Mouse (Mus musculus) intestine, embryonic 14.5 days (tissue): Measurements from ENCODE around the gene Lipm. TPM values are rescaled to one million over a fixed set of nuclear protein-coding genes. Genes with fewer than 3 reads are reported as not detected.

Experiments used
- ATAC-seq: fragments of 200-750 bp; cut with Nextera tagmentation; replicated peaks from 2 replicates; pipeline ENCODE4 v1.8.0; 2017; ENCODE audit warnings: low read depth, moderate number of reproducible peaks, moderate TSS enrichment, moderate library complexity; ENCODE audit not compliant: low FRiP score, low TSS enrichment
- DNase-seq: peaks from one replicate; pipeline ENCODE4 v3.0.0-alpha.2; 2018; ENCODE audit warnings: low spot score
- H3K27ac ChIP-seq: fragments of 300-500 bp; sonication (generic); 2 replicates; pipeline ENCODE4 v1.5.1; 2014; ENCODE audit warnings: low read depth, mild to moderate bottlenecking, control low read depth
- H3K27me3 ChIP-seq: fragments of 300-500 bp; sonication (generic); replicated peaks from 2 replicates; pipeline ENCODE4 v1.6.1; 2014; ENCODE audit warnings: low read length, control low read depth; ENCODE audit not compliant: control insufficient read depth, insufficient read depth
- H3K36me3 ChIP-seq: fragments of 300-500 bp; sonication (generic); 2 replicates; pipeline ENCODE4 v1.6.1; 2014; ENCODE audit warnings: low read length, control low read depth; ENCODE audit not compliant: control insufficient read depth, insufficient read depth
- H3K4me1 ChIP-seq: fragments of 300-500 bp; sonication (generic); replicated peaks from 2 replicates; pipeline ENCODE4 v1.6.1; 2014; ENCODE audit warnings: low read length, control low read depth, mixed read lengths; ENCODE audit not compliant: control insufficient read depth, insufficient read depth
- H3K4me2 ChIP-seq: fragments of 300-500 bp; sonication (generic); 2 replicates; pipeline ENCODE4 v1.6.1; 2014; ENCODE audit warnings: low read length
- H3K4me3 ChIP-seq: fragments of 300-500 bp; sonication (generic); 2 replicates; pipeline ENCODE4 v1.5.1; 2014; ENCODE audit warnings: low read depth, low read length, control low read depth, mixed read lengths
- H3K9ac ChIP-seq: fragments of 300-500 bp; sonication (generic); 2 replicates; pipeline ENCODE4 v1.6.1; 2014; ENCODE audit warnings: mild to moderate bottlenecking, low read length
- H3K9me3 ChIP-seq: fragments of 300-500 bp; sonication (generic); 2 replicates; pipeline ENCODE4 v1.6.1; 2016; ENCODE audit warnings: low read length, control low read depth; ENCODE audit not compliant: control insufficient read depth
- WGBS: fragments of 180-500 bp; shearing (Covaris S2); extraction: QIAGEN DNeasy Blood & Tissue Kit; methylation state at CpG from one replicate; pipeline ENCODE4 v1.1.7; 2014; 5-methylcytosine and 5-hydroxymethylcytosine counted together
- polyA plus RNA-seq: library from polyadenylated mRNA; unstranded; fragments of >200 nt; fragmentation: Nextera tagmentation; extraction: Ambion mirVana; gene quantifications from 2 replicates; pipeline ENCODE4 v1.2.1, GENCODE M21; 2014

Lipm gene
- polyA plus RNA-seq, 1 experiment from 2014 or later, result not detected

- ATAC-seq, result no peak
- Histone ChIP-seq H3K4me1 (no peaks in the 10 kb centered on the region), H3K4me2 (no peak overlapping the region), H3K36me3 (no peaks in the 10 kb centered on the region), H3K9ac (no peak overlapping the region), H3K27me3 (no peaks in the 10 kb centered on the region), H3K9me3 (no peaks in the 10 kb centered on the region), H3K27ac (no peak overlapping the region), H3K4me3 (no peak overlapping the region)
- DNase-seq, result no peak
- WGBS, result 74% methylated on average over 4 of the region's 4 CpGs
Measured at GRCm38 (mm10) chr19:34148421-34148820, 47.7 kb downstream of the Lipm start.

GRCm38 (mm10) chr19:34151909-34152308 is 51.2 kb downstream of the Lipm start:
- DNase-seq, result peak; percentile 50
- no peaks in the 10 kb centered on the region for H3K9me3 ChIP-seq
- no peaks in the 10 kb centered on the region for H3K4me1 ChIP-seq
- no peaks in the 10 kb centered on the region for H3K36me3 ChIP-seq
- no peak overlapping the region for H3K4me2 ChIP-seq
- H3K4me3 ChIP-seq, result no peak overlapping the region
- H3K27ac ChIP-seq, result no peak overlapping the region
- ATAC-seq, result no peak
- H3K9ac ChIP-seq, result no peak overlapping the region
- WGBS, result 88% methylated on average over 1 of the region's 1 CpGs
- H3K27me3 ChIP-seq, result no peaks in the 10 kb centered on the region

- 78% methylated on average over 6 of the region's 6 CpGs for WGBS
- Histone ChIP-seq H3K36me3 (no peaks in the 10 kb centered on the region), H3K9me3 (no peaks in the 10 kb centered on the region), H3K4me3 (no peak overlapping the region), H3K27ac (no peak overlapping the region), H3K9ac (no peak overlapping the region), H3K27me3 (no peaks in the 10 kb centered on the region), H3K4me2 (no peak overlapping the region), H3K4me1 (no peaks in the 10 kb centered on the region)
- DNase-seq (no peak), ATAC-seq (no peak)
Measured at GRCm38 (mm10) chr19:34153263-34154144, 52.8 kb downstream of the Lipm start.

GRCm38 (mm10) chr19:34162693-34163092 is 62.0 kb downstream of the Lipm start:
- H3K27me3 ChIP-seq, result no peaks in the 10 kb centered on the region
- DNase-seq (no peak), ATAC-seq (no peak)
- H3K27ac ChIP-seq, result no peak overlapping the region
- H3K4me1 ChIP-seq, result no peaks in the 10 kb centered on the region
- H3K4me2 ChIP-seq, result no peak overlapping the region
- no peak overlapping the region for H3K4me3 ChIP-seq
- H3K36me3 ChIP-seq, result no peaks in the 10 kb centered on the region
- 81% methylated on average over 5 of the region's 5 CpGs for WGBS
- no peaks in the 10 kb centered on the region for H3K9me3 ChIP-seq
- H3K9ac ChIP-seq, result no peak overlapping the region

GRCm38 (mm10) chr19:34165891-34166290 is 65.2 kb downstream of the Lipm start, which contains the start of gene Ankrd22:
Ankrd22 (minus strand) TSS chr19:34166053.
- Histone ChIP-seq H3K4me3 (no peak within 1 kb of the TSS), H3K27ac (no peak within 1 kb of the TSS), H3K9ac (no peak within 1 kb of the TSS), H3K36me3 (no peaks in the 10 kb centered on the region), H3K4me2 (no peak within 1 kb of the TSS), H3K4me1 (no peaks in the 10 kb centered on the region), H3K27me3 (no peaks in the 10 kb centered on the region), H3K9me3 (no peaks in the 10 kb centered on the region)
- peak; percentile 59 for DNase-seq
- ATAC-seq, result peak; percentile 88
- WGBS, result 63% methylated on average over 5 of the region's 5 CpGs

GRCm38 (mm10) chr19:34166386-34166785 is 65.7 kb downstream of the Lipm start:
- ATAC-seq, result no peak
- Histone ChIP-seq H3K9me3 (no peaks in the 10 kb centered on the region), H3K27me3 (no peaks in the 10 kb centered on the region), H3K27ac (no peak overlapping the region), H3K4me1 (no peaks in the 10 kb centered on the region), H3K4me3 (no peak overlapping the region), H3K9ac (no peak overlapping the region), H3K4me2 (no peak overlapping the region), H3K36me3 (no peaks in the 10 kb centered on the region)
- WGBS, result 83% methylated on average over 4 of the region's 4 CpGs
- no peak for DNase-seq

- H3K27ac ChIP-seq, result no peak overlapping the region
- no peak overlapping the region for H3K4me2 ChIP-seq
- H3K4me1 ChIP-seq, result 0 out of 2 replicates have a peak, but pooled peaks cover 3% of the 10 kb centered on the region
- no peak overlapping the region for H3K4me3 ChIP-seq
- 49% methylated on average over 7 of the region's 7 CpGs for WGBS
- ATAC-seq (no peak), DNase-seq (no peak)
- no peaks in the 10 kb centered on the region for H3K27me3 ChIP-seq
- H3K9ac ChIP-seq, result no peak overlapping the region
- H3K9me3 ChIP-seq, result no peaks in the 10 kb centered on the region
- H3K36me3 ChIP-seq, result no peaks in the 10 kb centered on the region
Measured at GRCm38 (mm10) chr19:34167896-34168661, 67.3 kb downstream of the Lipm start.

GRCm38 (mm10) chr19:34169121-34169520 is 68.4 kb downstream of the Lipm start:
- Histone ChIP-seq H3K4me3 (no peak overlapping the region), H3K27me3 (no peaks in the 10 kb centered on the region), H3K4me2 (no peak overlapping the region), H3K36me3 (no peaks in the 10 kb centered on the region), H3K27ac (no peak overlapping the region), H3K9ac (no peak overlapping the region), H3K4me1 (0 out of 2 replicates have a peak, but pooled peaks cover 3% of the 10 kb centered on the region), H3K9me3 (no peaks in the 10 kb centered on the region)
- no peak for DNase-seq
- no peak for ATAC-seq
